In the genomic region with DNA sequence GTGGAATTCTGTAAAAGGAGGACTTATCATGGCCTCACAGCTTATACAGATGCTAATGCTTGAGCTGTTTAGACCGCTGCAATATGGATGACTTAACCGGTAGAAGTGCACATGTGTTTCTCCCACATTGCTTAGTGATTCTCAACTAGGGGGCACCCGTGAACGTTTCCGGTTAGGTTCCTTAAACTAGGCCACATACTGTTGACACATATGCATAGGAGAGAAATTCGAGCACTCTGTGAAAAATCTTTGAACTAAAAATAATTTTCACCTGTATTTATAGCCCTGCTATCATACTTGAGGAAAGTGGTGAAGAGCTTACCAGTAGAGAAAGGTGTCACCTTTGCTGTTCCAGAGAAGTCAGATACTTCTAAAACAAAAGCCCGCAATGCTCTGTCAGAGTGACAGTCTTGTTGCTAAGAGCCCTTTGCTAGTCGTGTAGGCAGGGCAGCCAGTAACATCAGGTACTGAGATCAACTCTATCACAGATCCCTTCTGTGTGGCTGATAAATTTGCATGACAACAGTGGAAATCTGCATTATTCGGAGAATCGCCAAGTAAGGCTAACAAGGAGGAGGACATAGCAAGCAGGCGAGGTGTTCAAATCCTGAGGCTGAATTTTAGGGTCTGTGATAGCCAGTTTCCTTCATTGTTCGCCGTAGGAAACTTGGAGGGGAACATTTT, we compare ENCODE assay signal across 15 mouse cellular contexts. TPM values are rescaled to one million over a fixed set of nuclear protein-coding genes. Genes with fewer than 3 reads are reported as not detected.
DNase-seq lines count a peak whose midpoint lies in the region; ATAC-seq and TF ChIP-seq lines count a peak whose summit lies in the region.
"Had no signal": no experiment of that assay in that cellular context is flagged by ENCODE, and none has a peak within 500 bp of the region (broad histone marks: within the 10 kb centered on the region; RNA-seq: fewer than 3 reads in every experiment).

No protein-coding gene starts in this region.

- H3K27ac ChIP-seq in heart, embryonic 10.5 days, result no peak overlapping the region
- H3K27ac ChIP-seq in midbrain, postnatal 0 days (ENCODE audit: low read depth, low read length), result no peak overlapping the region
- H3K27ac ChIP-seq in midbrain, embryonic 13.5 days, result no peak overlapping the region
- no peak overlapping the region for H3K27ac ChIP-seq in hindbrain, embryonic 11.5 days (ENCODE audit: low read depth, low read length)
- H3K27ac ChIP-seq: embryonic facial prominence, embryonic 12.5 days; hindbrain, embryonic 13.5 days; kidney, postnatal 0 days; liver, embryonic 14.5 days had no signal

- H3K27me3 ChIP-seq in heart, embryonic 10.5 days (ENCODE audit: insufficient read depth, poor library complexity, severe bottlenecking), result no peaks in the 10 kb centered on the region
- no peaks in the 10 kb centered on the region for H3K27me3 ChIP-seq in midbrain, postnatal 0 days (ENCODE audit: insufficient read depth, low read length)
- no peaks in the 10 kb centered on the region for H3K27me3 ChIP-seq in midbrain, embryonic 13.5 days
- H3K27me3 ChIP-seq in hindbrain, embryonic 11.5 days (ENCODE audit: control insufficient read depth, insufficient read depth, low read length), result no peaks in the 10 kb centered on the region
- H3K27me3 ChIP-seq: embryonic facial prominence, embryonic 12.5 days; hindbrain, embryonic 13.5 days had no signal

- peaks cover 38% of the 10 kb centered on the region; the same call in 1 of the 2 replicates for H3K4me1 ChIP-seq in heart, embryonic 10.5 days
- H3K4me1 ChIP-seq in midbrain, postnatal 0 days (ENCODE audit: insufficient read depth, low read length), result peaks cover 5% of the 10 kb centered on the region; the same call in 1 of the 2 replicates
- peaks cover 21% of the 10 kb centered on the region for H3K4me1 ChIP-seq in midbrain, embryonic 13.5 days (replicated peaks)
- no peaks in the 10 kb centered on the region for H3K4me1 ChIP-seq in hindbrain, embryonic 11.5 days (replicated peaks; ENCODE audit: control insufficient read depth, insufficient read depth, low read length)

- no peaks in the 10 kb centered on the region for H3K9me3 ChIP-seq in heart, embryonic 10.5 days
- no peaks in the 10 kb centered on the region for H3K9me3 ChIP-seq in midbrain, postnatal 0 days (ENCODE audit: low read length)
- no peaks in the 10 kb centered on the region for H3K9me3 ChIP-seq in midbrain, embryonic 13.5 days
- H3K9me3 ChIP-seq in hindbrain, embryonic 11.5 days (ENCODE audit: control insufficient read depth, low read length), result no peaks in the 10 kb centered on the region
- H3K9me3 ChIP-seq: embryonic facial prominence, embryonic 12.5 days; hindbrain, embryonic 13.5 days had no signal

- H3K4me3 ChIP-seq in heart, embryonic 10.5 days, result no peak overlapping the region
- no peak overlapping the region for H3K4me3 ChIP-seq in midbrain, postnatal 0 days (ENCODE audit: low read depth, low read length)
- no peak overlapping the region for H3K4me3 ChIP-seq in midbrain, embryonic 13.5 days (replicated peaks)
- no peak overlapping the region for H3K4me3 ChIP-seq in hindbrain, embryonic 11.5 days (ENCODE audit: low read depth, low read length)
- H3K4me3 ChIP-seq: embryonic facial prominence, embryonic 12.5 days; hindbrain, embryonic 13.5 days had no signal

- 54% methylated on average over 13 of the region's 13 CpGs for WGBS in heart, embryonic 10.5 days
- WGBS in midbrain, postnatal 0 days, result 52% methylated on average over 13 of the region's 13 CpGs
- WGBS in midbrain, embryonic 13.5 days, result 49% methylated on average over 13 of the region's 13 CpGs
- WGBS in hindbrain, embryonic 11.5 days, result 50% methylated on average over 13 of the region's 13 CpGs

- H3K36me3 ChIP-seq in heart, embryonic 10.5 days, result no peaks in the 10 kb centered on the region
- no peaks in the 10 kb centered on the region for H3K36me3 ChIP-seq in midbrain, postnatal 0 days (ENCODE audit: insufficient read depth, low read length)
- H3K36me3 ChIP-seq in midbrain, embryonic 13.5 days, result no peaks in the 10 kb centered on the region
- no peaks in the 10 kb centered on the region for H3K36me3 ChIP-seq in hindbrain, embryonic 11.5 days (ENCODE audit: control insufficient read depth, insufficient read depth, low read length)
- H3K36me3 ChIP-seq: embryonic facial prominence, embryonic 12.5 days; hindbrain, embryonic 13.5 days had no signal

- no peak for ATAC-seq in midbrain, postnatal 0 days (ENCODE audit: low FRiP score)
- no peak for ATAC-seq in midbrain, embryonic 13.5 days
- ATAC-seq in inflammation-experienced regulatory T-cells, adult 6 months, result peak; percentile 18
- ATAC-seq in hindbrain, embryonic 11.5 days (ENCODE audit: low FRiP score), result no peak

- no peak overlapping the region for H3K4me2 ChIP-seq in midbrain, postnatal 0 days (ENCODE audit: low read depth, low read length, poor library complexity, severe bottlenecking)
- no peak overlapping the region for H3K4me2 ChIP-seq in midbrain, embryonic 13.5 days (replicated peaks)
- H3K4me2 ChIP-seq in hindbrain, embryonic 11.5 days (replicated peaks; ENCODE audit: low read depth, low read length), result no peak overlapping the region
- H3K4me2 ChIP-seq: embryonic facial prominence, embryonic 12.5 days; hindbrain, embryonic 13.5 days had no signal

- DNase-seq in heart, embryonic 10.5 days (ENCODE audit: low spot score), result peak; percentile 52
- no peak for DNase-seq in heart, adult 9 months (ENCODE audit: low spot score in 2 of 2)
- DNase-seq in midbrain, postnatal 0 days (ENCODE audit: low spot score), result peak; percentile 19
- peak; percentile 52 to 67 for DNase-seq in thymus, postnatal 36 days
- DNase-seq in hindbrain, embryonic 11.5 days (ENCODE audit: low spot score), result no peak
- no peak for DNase-seq in kidney, postnatal 25 days
- DNase-seq: cerebellum, adult 9-10 months; gastrocnemius, postnatal 10 days; lung, postnatal 36 days had no signal

- TF ChIP-seq CTCF in midbrain, postnatal 0 days (IDR thresholded peaks at IDR 0.05), result peak; percentile 39

- H3K9ac ChIP-seq in midbrain, postnatal 0 days (replicated peaks; ENCODE audit: low read length, poor library complexity, severe bottlenecking), result no peak overlapping the region
- H3K9ac ChIP-seq in midbrain, embryonic 13.5 days (replicated peaks), result no peak overlapping the region
- no peak overlapping the region for H3K9ac ChIP-seq in hindbrain, embryonic 11.5 days (ENCODE audit: low read depth, low read length)
- H3K9ac ChIP-seq: embryonic facial prominence, embryonic 12.5 days; hindbrain, embryonic 13.5 days; liver, embryonic 14.5 days had no signal

RNA-seq across cellular contexts. Expression of a gene that starts 50.6 kb away (rescaled TPM):
- 3.4 and 4.1 TPM in 2 replicates for polyA plus RNA-seq in heart, embryonic 10.5 days (2016; fragmentation: Nextera tagmentation; extraction: Ambion mirVana)
- 37.5 and 40.9 TPM in 2 replicates for total RNA-seq in midbrain, postnatal 0 days (2014; rRNA removed)
- polyA plus RNA-seq in midbrain, postnatal 0 days (2015; fragmentation: Nextera tagmentation; extraction: Ambion mirVana), result 10.6 and 10.8 TPM in 2 replicates
- 6.3 TPM in 2 replicates for polyA plus RNA-seq in midbrain, embryonic 13.5 days (2015; fragmentation: Nextera tagmentation; extraction: Ambion mirVana)
- polyA plus RNA-seq in inflammation-experienced regulatory T-cells, adult 6 months (2017; shearing (Covaris generic)), result 10 to 100 TPM; 19.4 to 32.6 (median 24.8) TPM
- polyA plus RNA-seq in hindbrain, embryonic 11.5 days (2014; fragmentation: Nextera tagmentation; extraction: Ambion mirVana), result 6.2 and 8.9 TPM in 2 replicates

Comparison
In these comparisons a context has a peak if more than half of its experiments do, and no peak if none do; other contexts are left out.
1. DNase-seq: peak in heart, embryonic 10.5 days (single experiment), midbrain, postnatal 0 days (single experiment) and thymus, postnatal 36 days (2 of 2); none in heart, adult 9 months (0 of 2), hindbrain, embryonic 11.5 days (single experiment) and kidney, postnatal 25 days (0 of 2).